Mouse (Mus musculus) MEL (cell line): ENCODE measurements around the gene Kcng3. TPM values are rescaled to one million over a fixed set of nuclear protein-coding genes. Genes with fewer than 3 reads are reported as not detected.

Source experiments
- DNase-seq: peaks from one replicate; pipeline ENCODE4 v3.0.0; 2011; ENCODE audit warnings: low read depth, low spot score
- H3K27ac ChIP-seq: 2 replicates; pipeline ENCODE4 v1.5.1; 2012; ENCODE audit warnings: low read depth, mild to moderate bottlenecking, control low read depth, low read length, moderate library complexity; ENCODE audit not compliant: control insufficient read depth
- H3K27me3 ChIP-seq, 2 experiments: fragments of 150-350 bp in 1 of 2; sonication (generic) in 1 of 2; 2 replicates each; pipeline ENCODE4 v1.6.1; 2012; ENCODE audit warnings: low read length in 2 of 2, mild to moderate bottlenecking in 2 of 2, improper control_type of control experiment in 1 of 2, moderate library complexity in 1 of 2; ENCODE audit not compliant: insufficient read depth in 2 of 2, control insufficient read depth in 1 of 2
- H3K36me3 ChIP-seq, 2 experiments: 2 replicates each; pipeline ENCODE4 v1.6.1; 2012 to 2014; ENCODE audit warnings: low read length in 2 of 2, improper control_type of control experiment in 1 of 2, inconsistent platforms in 1 of 2, mild to moderate bottlenecking in 1 of 2; ENCODE audit not compliant: insufficient read depth in 2 of 2, control insufficient read depth in 1 of 2
- H3K4me1 ChIP-seq, 2 experiments: fragments of 150-350 bp in 1 of 2; sonication (generic) in 1 of 2; 2 replicates each; pipeline ENCODE4 v1.6.1; 2012; ENCODE audit warnings: low read length in 2 of 2, improper control_type of control experiment in 1 of 2, mild to moderate bottlenecking in 1 of 2; ENCODE audit not compliant: insufficient read depth in 2 of 2, control insufficient read depth in 1 of 2
- H3K4me3 ChIP-seq, 2 experiments: fragments of 150-350 bp in 1 of 2; sonication (generic) in 1 of 2; 2 replicates each; pipeline ENCODE4 v1.5.1; 2012; ENCODE audit warnings: low read depth in 2 of 2, low read length in 2 of 2, mild to moderate bottlenecking in 2 of 2, moderate library complexity in 2 of 2, control low read depth in 1 of 2, improper control_type of control experiment in 1 of 2; ENCODE audit not compliant: control insufficient read depth in 1 of 2, insufficient read depth in 1 of 2
- H3K79me2 ChIP-seq: 2 replicates; pipeline ENCODE4 v1.6.1; 2012; ENCODE audit warnings: mild to moderate bottlenecking, low read length, moderate library complexity; ENCODE audit not compliant: control insufficient read depth, poor library complexity, insufficient read depth
- H3K9ac ChIP-seq: 2 replicates; pipeline ENCODE4 v1.6.1; 2012; ENCODE audit warnings: low read depth, mild to moderate bottlenecking, control low read depth, low read length, moderate library complexity; ENCODE audit not compliant: control insufficient read depth, poor library complexity, severe bottlenecking
- H3K9me3 ChIP-seq: fragments of 150-350 bp; sonication (generic); replicated peaks from 2 replicates; pipeline ENCODE4 v1.6.1; 2012; ENCODE audit warnings: mild to moderate bottlenecking, low read length, improper control_type of control experiment, moderate library complexity; ENCODE audit not compliant: insufficient read depth
- BHLHE40 ChIP-seq: IDR thresholded peaks from 2 replicates; pipeline ENCODE4 v1.6.1; 2012; ENCODE audit warnings: low read depth, mild to moderate bottlenecking, inconsistent platforms, low read length, improper control_type of control experiment, borderline replicate concordance
- CHD1 ChIP-seq: IDR thresholded peaks from 2 replicates; pipeline ENCODE4 v1.6.1; 2012; ENCODE audit warnings: low read depth, mild to moderate bottlenecking, inconsistent platforms, low read length, improper control_type of control experiment
- ELF1 ChIP-seq: IDR thresholded peaks from 2 replicates; pipeline ENCODE4 v1.6.1; 2014; ENCODE audit warnings: low read depth, mild to moderate bottlenecking, inconsistent platforms, low read length, improper control_type of control experiment, moderate library complexity
- EP300 ChIP-seq, 2 experiments: IDR thresholded peaks; 2 replicates each; pipeline ENCODE4 v1.6.1; 2011; ENCODE audit warnings: improper control_type of control experiment in 2 of 2, low read length in 2 of 2, low read depth in 1 of 2, mild to moderate bottlenecking in 1 of 2
- ETS1 ChIP-seq: IDR thresholded peaks from 2 replicates; pipeline ENCODE4 v1.6.1; 2012; ENCODE audit warnings: low read depth, mild to moderate bottlenecking, inconsistent platforms, low read length, improper control_type of control experiment, moderate library complexity
- GATA1 ChIP-seq: IDR thresholded peaks from 2 replicates; pipeline ENCODE4 v1.6.1; 2011; ENCODE audit warnings: low read depth, low read length, improper control_type of control experiment
- HCFC1 ChIP-seq: IDR thresholded peaks from 2 replicates; pipeline ENCODE4 v1.6.1; 2012; ENCODE audit warnings: low read depth, mild to moderate bottlenecking, inconsistent platforms, low read length, improper control_type of control experiment, moderate library complexity
- MAFK ChIP-seq: IDR thresholded peaks from 2 replicates; pipeline ENCODE4 v1.6.1; 2011; ENCODE audit warnings: low read depth, mild to moderate bottlenecking, low read length, improper control_type of control experiment, borderline replicate concordance
- MAZ ChIP-seq: IDR thresholded peaks from 2 replicates; pipeline ENCODE4 v1.6.1; 2012; ENCODE audit warnings: low read depth, mild to moderate bottlenecking, inconsistent platforms, low read length, improper control_type of control experiment
- MEF2A ChIP-seq: IDR thresholded peaks from 2 replicates; pipeline ENCODE4 v1.6.1; 2014; ENCODE audit warnings: low read depth, mild to moderate bottlenecking, inconsistent platforms, low read length, improper control_type of control experiment; ENCODE audit not compliant: poor library complexity, insufficient replicate concordance, severe bottlenecking; ENCODE audit errors: extremely low read depth
- MYB ChIP-seq: IDR thresholded peaks from 2 replicates; pipeline ENCODE4 v1.6.1; 2011; ENCODE audit warnings: mild to moderate bottlenecking, low read depth, low read length, improper control_type of control experiment
- POLR2A ChIP-seq, 2 experiments: IDR thresholded peaks; 2 replicates each; pipeline ENCODE4 v1.6.1; 2011 to 2012; ENCODE audit warnings: low read length in 2 of 2, mild to moderate bottlenecking in 2 of 2, control low read depth in 1 of 2, improper control_type of control experiment in 1 of 2, low read depth in 1 of 2, moderate library complexity in 1 of 2; ENCODE audit not compliant: control insufficient read depth in 1 of 2, insufficient read depth in 1 of 2, poor library complexity in 1 of 2
- RAD21 ChIP-seq: IDR thresholded peaks from 2 replicates; pipeline ENCODE4 v1.6.1; 2011; ENCODE audit warnings: mild to moderate bottlenecking, low read depth, low read length, improper control_type of control experiment
- RCOR1 ChIP-seq: IDR thresholded peaks from 2 replicates; pipeline ENCODE4 v1.6.1; 2012; ENCODE audit warnings: low read depth, mild to moderate bottlenecking, inconsistent platforms, low read length, improper control_type of control experiment
- SIN3A ChIP-seq: IDR thresholded peaks from 2 replicates; pipeline ENCODE4 v1.6.1; 2012; ENCODE audit warnings: low read length, improper control_type of control experiment, inconsistent platforms
- TAL1 ChIP-seq: IDR thresholded peaks from 2 replicates; pipeline ENCODE4 v1.6.1; 2012; ENCODE audit warnings: mild to moderate bottlenecking, inconsistent platforms, low read length, moderate library complexity, mixed read lengths
- TBP ChIP-seq: IDR thresholded peaks from 2 replicates; pipeline ENCODE4 v1.8.0; 2011; ENCODE audit warnings: low read depth, low read length, improper control_type of control experiment
- TCF12 ChIP-seq: IDR thresholded peaks from 2 replicates; pipeline ENCODE4 v1.6.1; 2014; ENCODE audit warnings: low read depth, mild to moderate bottlenecking, inconsistent platforms, low read length, improper control_type of control experiment, moderate library complexity
- UBTF ChIP-seq: IDR thresholded peaks from 2 replicates; pipeline ENCODE4 v1.6.1; 2012; ENCODE audit warnings: low read depth, mild to moderate bottlenecking, inconsistent platforms, low read length, improper control_type of control experiment, moderate library complexity, borderline replicate concordance; ENCODE audit not compliant: insufficient read depth
- USF1 ChIP-seq: IDR thresholded peaks from 2 replicates; pipeline ENCODE4 v1.6.1; 2014; ENCODE audit warnings: low read depth, mild to moderate bottlenecking, inconsistent platforms, low read length, improper control_type of control experiment, moderate library complexity
- ZC3H11A ChIP-seq: IDR thresholded peaks from 2 replicates; pipeline ENCODE4 v1.6.1; 2012; ENCODE audit warnings: low read depth, mild to moderate bottlenecking, inconsistent platforms, low read length, improper control_type of control experiment
- ZNF384 ChIP-seq: IDR thresholded peaks from 2 replicates; pipeline ENCODE4 v1.6.1; 2012; ENCODE audit warnings: low read depth, mild to moderate bottlenecking, inconsistent platforms, low read length, improper control_type of control experiment
- polyA plus RNA-seq, 2 experiments: library from polyadenylated mRNA; stranded (reverse) in 1 of 2; unstranded in 1 of 2; fragments of >175 nt in 1 of 2; fragments of >200 nt in 1 of 2; gene quantifications; 2 replicates each; pipeline versions ENCODE4 v1.2.1 to v1.2.4; 2012; ENCODE audit warnings: low replicate concordance in 2 of 2, low read depth in 1 of 2; ENCODE audit not compliant: insufficient read length in 2 of 2, insufficient read depth in 1 of 2, missing spikeins in 1 of 2
- total RNA-seq: library from RNA; depleted of rRNA; stranded (reverse); fragments of 300-350 nt; gene quantifications from 2 replicates; pipeline ENCODE4 v1.2.3, GENCODE M21; 2012

The Kcng3 gene
- total and polyA plus RNA-seq, 3 experiments: not detected

DNA sequence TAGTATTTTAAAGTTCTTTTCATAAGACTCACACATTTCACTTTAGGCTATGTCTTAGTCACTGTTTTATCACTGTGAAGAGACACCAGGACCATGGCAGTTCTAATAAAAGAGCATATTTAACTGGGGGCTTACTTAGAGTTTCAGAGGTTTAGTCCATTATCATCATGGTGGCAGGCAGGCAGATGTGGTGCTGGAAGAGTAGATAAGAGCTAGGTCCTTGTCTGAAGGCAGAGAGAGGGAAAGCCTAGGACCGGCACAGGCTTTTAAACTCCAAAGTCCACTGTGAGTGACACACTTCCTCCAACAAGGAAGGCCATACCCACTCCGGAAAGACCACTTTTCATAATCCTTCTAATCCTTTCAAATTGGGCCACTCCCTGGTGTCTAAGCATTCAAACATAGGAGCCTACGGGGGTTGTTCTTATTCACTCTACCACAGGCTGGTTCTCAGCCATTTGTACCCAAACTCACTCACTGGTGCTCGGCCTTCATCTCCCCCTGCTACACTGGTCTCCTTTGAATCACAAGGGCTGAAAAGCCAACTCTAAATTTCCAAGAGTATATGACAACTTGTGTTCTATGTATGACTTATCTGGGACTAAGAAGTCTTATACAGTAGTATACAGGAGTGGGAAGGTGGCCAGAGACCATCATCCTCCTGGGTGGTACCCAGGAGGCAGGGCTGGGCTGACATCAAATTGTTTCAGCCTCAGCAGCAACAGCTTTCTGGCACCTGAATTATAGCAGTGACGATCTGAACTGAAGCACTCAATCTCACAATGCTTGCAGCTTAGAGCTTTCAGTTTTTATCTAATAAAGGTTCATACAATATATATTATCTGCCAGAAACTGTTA lies 69.3 kb downstream of the Kcng3 start:
- no peaks in the 10 kb centered on the region for H3K79me2 ChIP-seq
- no peaks in the 10 kb centered on the region for H3K27me3 ChIP-seq
- peak overlapping the region; percentile 76 for H3K27ac ChIP-seq
- peak; percentile 91 for DNase-seq
- H3K36me3 ChIP-seq: peaks cover 0 to 16% of the 10 kb centered on the region in 2 experiments; a peak in 2 of 4 replicates
- TF ChIP-seq ELF1: no peak
- TF ChIP-seq GATA1: peak; percentile 96
- peak; percentile 93 to 94 for TF ChIP-seq EP300 (IDR thresholded peaks at IDR 0.05; ENCODE audit: low read depth in 1 of 2, low read length in 2 of 2)
- TF ChIP-seq SIN3A: peak; percentile 60
- TF ChIP-seq MAZ: no peak
- TF ChIP-seq TAL1: peak; percentile 94
- no peak for TF ChIP-seq MYB
- TF ChIP-seq MEF2A: no peak
- TF ChIP-seq ZNF384: no peak
- TF ChIP-seq MAFK: no peak
- TF ChIP-seq CHD1: no peak
- no peak for TF ChIP-seq BHLHE40
- no peak for TF ChIP-seq USF1
- no peak for TF ChIP-seq POLR2A (IDR thresholded peaks at IDR 0.05; ENCODE audit: control insufficient read depth in 1 of 2, insufficient read depth in 1 of 2, low read depth in 1 of 2, low read length in 2 of 2, poor library complexity in 1 of 2)
- TF ChIP-seq RAD21: no peak
- no peak for TF ChIP-seq UBTF
- TF ChIP-seq TBP: no peak
- peak; percentile 87 for TF ChIP-seq RCOR1
- no peak for TF ChIP-seq HCFC1
- no peak for TF ChIP-seq ZC3H11A
- peak; percentile 85 for TF ChIP-seq ETS1
- TF ChIP-seq TCF12: peak; percentile 97
- no peak overlapping the region for H3K9ac ChIP-seq
- peaks cover 5 to 18% of the 10 kb centered on the region in 2 experiments for H3K4me1 ChIP-seq
- no peak overlapping the region for H3K4me3 ChIP-seq
- no peaks in the 10 kb centered on the region for H3K9me3 ChIP-seq
